In the genomic region with DNA sequence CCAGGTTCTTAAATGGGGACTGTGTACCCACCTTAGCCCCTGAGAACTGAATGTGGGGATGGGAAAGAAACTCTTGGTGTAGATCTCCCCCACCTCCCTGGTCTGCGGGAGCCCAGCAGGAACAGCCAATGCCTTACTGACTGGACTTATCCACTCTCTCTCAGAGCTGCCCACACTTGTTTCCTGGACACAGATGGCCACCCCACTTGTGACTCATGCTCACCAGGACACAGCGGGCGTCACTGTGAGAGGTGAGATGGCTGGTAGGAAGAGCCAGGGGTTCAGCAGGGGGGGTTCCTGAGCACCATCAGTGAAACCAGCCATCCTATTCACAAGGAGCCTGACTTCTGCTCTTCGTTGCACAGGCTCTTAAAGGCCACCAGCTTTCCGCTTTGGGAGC, we compare ENCODE assay signal across 13 mouse cellular contexts. TPM values are rescaled to one million over a fixed set of nuclear protein-coding genes. Genes with fewer than 3 reads are reported as not detected.
"Had no signal": no experiment of that assay in that cellular context is flagged by ENCODE, and none has a peak within 500 bp of the region (broad histone marks: within the 10 kb centered on the region; RNA-seq: fewer than 3 reads in every experiment).

No protein-coding gene starts in this region.

- H3K4me3 ChIP-seq: limb, embryonic 13.5 days; midbrain, embryonic 12.5 days had no signal

- DNase-seq: kidney, postnatal 14 days; left cerebral cortex, postnatal 4 days; lung, adult 18-20 months; thymus, postnatal 36 days had no signal

- H3K27ac ChIP-seq: limb, embryonic 13.5 days; liver, embryonic 14.5 days; midbrain, embryonic 12.5 days had no signal

RNA-seq across cellular contexts. Expression of gene Hspg2, which starts 51.8 kb away (rescaled TPM):
- total RNA-seq: megakaryocyte-erythroid progenitor cell, adult 5-6 weeks had no signal

RNA-seq across cellular contexts. Expression of gene Ldlrad2, which starts 54.0 kb away (rescaled TPM):
- total RNA-seq: layer of hippocampus, adult 8-10 months; layer of hippocampus, postnatal 14 days; left cerebral cortex, adult 18-20 months; left cerebral cortex, postnatal 10 days; left cerebral cortex, postnatal 4 days; liver, adult 2 months; megakaryocyte-erythroid progenitor cell, adult 5-6 weeks had no signal
